Mouse (Mus musculus) natural killer cell, adult 2 months (primary cell): ENCODE measurements around the gene Gm11060.

Source experiments
- DNase-seq, 2 experiments: peaks; one replicate each; pipeline ENCODE4 v3.0.0; 2022; ENCODE audit warnings: low spot score in 2 of 2

Gm11060 gene

DNA sequence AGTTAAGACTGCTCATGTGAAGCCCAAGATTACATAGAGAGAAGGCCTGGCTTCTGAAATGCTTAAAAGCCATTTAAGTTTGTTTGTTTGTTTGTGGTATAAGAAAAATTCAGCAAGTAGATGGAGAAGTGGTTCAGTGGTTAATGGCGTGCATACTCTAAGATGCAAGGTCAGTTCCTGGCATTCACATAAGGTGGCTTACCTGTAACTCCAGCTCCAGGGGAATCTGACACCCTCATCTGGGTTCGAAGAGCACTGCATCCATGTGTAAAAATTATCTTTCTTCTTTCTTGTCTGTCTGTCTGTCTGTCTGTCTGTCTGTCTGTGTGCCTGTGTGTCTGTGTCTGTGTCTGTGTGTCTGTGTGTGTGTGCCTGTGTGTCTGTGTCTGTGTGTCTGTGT lies at the start of gene Gm11060:
TSS of gene Gm11060 (plus strand) at position 301 of the 400 bp plus-strand sequence.
- no peak for DNase-seq

DNA sequence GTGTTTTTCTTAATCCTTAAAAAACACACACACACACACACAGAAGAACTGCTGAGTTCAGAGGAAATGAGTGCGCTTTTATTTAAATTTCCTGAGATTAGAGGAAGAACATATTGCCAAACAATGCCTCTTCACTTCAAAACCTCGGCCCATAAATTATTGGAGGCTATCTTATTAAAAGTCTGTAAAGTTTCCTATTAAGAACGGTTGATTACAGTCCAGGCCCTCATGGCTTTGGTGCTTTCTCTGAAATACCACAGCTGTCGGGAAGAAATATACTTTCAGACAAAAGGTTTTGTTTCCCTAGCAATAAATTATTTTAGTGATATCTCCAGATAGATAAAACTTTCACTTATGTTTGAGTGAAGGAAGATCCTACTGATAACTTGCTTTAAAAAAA lies 48.7 kb upstream of the Gm11060 start:
- no peak for DNase-seq

DNA sequence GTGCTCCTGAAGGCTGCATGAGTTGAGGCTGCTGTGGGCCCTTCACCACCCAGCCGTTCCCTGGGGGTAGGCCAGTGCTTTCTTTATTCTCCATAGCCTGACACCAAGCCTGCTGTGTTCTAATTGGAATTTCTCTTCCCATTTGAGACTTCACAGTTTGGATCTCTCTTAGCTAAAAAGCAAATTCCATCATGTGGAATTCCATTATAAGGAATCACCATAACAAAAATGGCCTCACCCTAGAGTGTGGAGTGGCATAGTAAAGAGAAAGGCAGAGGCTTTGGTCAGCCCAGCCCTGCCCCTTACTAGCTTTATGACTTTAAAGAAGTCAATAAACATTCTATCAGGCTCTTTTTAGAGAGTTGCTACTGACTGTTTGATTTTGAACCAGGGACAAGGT lies 43.5 kb upstream of the Gm11060 start:
- no peak for DNase-seq

DNA sequence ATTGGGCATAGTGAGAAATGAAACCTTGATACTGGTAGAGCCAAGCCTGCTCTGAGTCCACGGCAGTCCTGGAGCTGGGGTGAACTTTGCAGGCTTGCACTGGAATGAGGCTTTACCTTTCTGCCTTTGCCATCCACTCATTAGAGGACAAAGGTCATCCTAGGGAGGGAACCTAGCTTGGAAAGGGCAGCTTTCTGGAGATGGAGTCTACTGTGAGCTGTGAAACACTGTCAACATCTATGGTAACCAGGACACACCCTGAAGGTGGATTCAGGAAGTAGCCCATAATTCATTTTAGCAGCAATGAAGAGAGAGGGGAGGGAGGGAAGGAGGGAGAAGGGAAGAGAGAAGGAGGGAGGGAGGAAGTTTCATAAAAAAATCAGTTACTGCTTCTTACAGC lies 36.3 kb upstream of the Gm11060 start:
- DNase-seq = no peak

DNA sequence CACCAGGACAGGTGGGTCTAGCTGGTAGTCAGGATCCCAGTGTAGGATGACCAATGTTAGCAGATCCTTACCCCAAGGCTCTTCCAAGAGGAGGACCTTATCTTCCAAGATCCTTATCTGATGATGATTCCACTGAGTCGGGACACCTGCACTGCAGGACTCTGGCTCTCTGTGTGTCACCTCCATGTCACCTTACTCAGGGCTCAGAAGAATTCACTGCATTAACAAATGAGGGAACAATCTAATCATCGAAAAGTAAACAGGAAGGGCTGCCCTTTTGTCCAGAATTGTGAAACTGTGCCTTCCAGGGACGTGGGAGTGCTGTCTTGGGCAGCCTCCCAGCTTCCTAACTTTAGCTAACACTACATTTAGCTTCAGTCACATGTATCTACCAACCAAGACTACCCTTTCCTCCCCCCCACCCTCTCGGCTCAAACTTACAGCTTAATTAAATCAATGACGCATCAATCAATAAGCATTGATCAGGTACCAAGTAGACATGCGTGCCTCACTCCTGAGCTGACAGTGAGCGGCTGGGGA lies 33.2 kb upstream of the Gm11060 start:
- DNase-seq = no peak

DNA sequence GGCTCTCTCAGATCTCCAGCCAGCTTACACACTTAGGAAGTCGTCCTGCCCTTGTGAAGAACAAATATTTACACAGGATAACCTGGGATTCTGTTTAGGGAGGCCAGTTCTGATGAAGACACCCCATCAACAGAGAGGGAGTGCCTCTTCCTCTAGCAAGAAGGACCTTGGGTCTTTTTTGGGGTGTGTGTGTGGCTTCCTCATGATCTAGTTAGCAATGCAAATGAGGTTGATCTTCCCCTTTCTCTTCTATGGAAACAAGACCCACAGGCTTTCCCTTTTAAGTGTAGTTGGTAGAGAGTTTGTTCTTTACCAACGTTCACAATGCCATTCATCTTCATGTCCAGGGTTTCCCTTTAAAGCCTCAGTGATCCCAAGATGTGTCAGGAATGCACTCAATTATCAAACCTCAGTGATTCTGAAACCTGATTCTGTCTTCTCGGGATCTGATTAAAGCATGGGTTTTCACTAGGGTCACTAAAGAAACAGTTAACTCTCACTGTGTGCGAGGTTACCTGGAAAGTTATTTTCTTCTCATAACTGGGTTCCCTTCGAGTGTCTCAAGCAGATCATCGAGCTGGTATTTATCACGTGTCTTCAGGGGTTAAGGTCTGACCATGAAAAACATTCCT lies 29.0 kb upstream of the Gm11060 start:
- DNase-seq = no peak

DNA sequence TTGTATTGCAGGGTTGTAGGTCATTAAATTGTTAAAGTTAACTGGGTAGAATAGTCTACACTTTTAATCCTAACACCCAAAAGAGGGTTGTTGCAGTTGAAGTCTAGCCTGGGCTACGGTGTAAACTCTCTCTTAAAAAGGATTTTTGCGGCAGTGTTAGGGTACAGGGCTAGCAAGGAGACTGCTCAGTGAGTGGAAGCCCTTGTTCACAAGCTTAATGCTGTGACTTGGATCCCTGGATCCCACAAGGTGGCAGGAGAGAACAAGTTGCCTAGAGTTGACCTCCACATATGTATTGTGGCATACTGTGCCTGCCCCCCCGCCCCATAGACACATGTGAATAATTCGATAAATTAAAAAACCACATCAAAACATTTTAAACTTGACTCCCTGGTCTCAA lies 19.3 kb upstream of the Gm11060 start:
- no peak for DNase-seq

DNA sequence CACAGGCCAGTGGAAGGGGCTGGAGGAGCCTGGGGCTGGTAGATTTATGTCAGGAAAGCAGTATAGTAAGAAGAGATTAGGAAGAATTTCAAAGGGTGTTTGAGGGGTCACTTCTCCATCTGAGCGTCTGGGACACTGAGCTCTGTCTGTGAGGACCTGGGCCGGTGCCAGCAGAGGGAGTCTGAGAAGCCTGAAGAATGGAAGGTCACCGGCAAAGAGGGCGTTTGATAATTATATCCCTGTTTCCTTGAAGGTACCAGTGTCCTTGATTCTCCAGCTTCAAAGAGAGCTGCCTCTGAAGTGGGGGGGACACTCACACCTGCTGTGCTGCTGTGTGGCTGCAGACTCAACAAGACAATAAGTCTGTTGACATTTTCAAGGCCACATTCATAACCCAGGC lies 17.6 kb upstream of the Gm11060 start:
- no peak for DNase-seq

DNA sequence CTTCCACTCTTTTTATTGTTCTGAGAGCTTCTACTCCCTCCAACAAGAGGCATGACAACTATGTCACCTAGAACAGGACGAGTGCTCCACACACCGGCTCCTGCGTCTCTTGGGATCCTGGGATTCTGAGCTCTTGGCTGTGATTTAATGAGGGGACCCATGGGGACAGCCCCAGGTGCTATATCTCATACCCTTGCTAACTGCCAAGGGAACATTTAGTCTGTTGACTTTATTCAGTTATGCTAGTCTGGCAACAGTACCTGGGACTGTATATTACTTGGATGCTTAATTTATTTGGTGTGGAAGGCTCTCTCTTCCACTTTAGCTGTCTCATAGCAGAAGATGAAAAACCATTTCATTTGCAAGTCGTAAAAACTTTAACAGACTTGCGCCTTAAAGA lies 16.0 kb upstream of the Gm11060 start:
- no peak for DNase-seq

DNA sequence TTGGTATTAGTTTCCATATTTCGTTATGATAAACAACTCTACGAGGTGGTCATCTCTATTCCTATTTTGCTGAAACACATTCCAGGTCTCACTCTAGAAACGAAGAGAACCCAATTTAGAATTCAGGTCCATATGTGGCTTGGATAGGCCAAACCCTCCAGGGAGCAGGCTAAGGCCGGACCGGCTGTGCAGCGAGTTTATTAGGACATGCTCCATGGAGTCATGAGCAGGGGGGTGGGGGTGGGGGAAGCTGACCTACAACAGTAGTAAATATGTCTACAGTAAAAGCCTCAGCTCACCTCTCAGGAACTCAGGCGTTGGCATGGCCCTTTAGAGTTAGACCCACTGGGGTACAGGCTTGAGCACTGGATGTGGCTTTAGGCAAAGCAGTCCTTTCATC lies 14.7 kb upstream of the Gm11060 start:
- no peak for DNase-seq

DNA sequence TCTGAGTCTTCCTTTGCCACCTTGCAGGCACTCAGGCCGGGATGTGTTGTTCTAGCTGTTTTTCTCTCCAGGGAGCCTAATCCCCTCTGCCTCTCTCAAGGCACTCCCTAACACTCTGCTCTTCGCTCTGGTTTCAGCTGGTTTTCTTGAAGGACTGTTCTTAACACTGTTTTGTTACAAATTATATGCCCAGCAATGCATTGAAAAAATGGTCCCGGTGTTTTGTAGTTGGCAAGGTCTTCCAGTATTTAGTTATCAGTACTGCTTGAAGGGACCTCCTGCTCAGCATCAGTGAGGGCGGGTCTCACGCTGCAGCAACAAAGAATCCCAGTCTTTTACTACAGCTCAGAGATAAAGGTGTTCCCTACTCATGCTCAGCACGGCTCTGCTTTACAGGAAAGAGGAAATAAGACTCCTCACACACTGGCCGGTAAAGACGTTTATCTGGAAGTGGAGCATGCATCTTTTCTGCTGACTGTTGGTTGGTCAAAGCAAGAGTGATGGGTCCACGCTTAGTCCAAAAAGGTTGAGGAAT lies 9.5 kb upstream of the Gm11060 start:
- DNase-seq = no peak

DNA sequence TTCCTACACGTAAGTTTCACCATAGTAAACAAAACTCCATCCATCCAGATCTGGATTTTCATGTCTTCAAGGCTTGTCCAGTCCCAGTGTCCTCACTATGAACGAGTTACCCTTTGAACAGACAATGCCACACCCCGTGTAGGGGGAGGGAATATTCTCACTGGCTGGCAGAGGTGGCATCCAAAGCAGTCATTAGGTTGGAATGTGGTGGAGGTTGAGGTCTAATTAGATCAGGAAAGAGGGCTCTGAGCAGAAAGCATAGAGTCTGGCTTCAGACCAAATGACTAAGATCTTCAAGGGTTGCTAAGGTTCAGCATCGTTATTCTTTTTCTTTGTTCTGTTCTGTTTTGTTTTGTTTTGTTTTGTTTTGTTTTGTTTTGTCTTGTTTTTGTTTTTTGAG lies 7.8 kb upstream of the Gm11060 start:
- DNase-seq = no peak

DNA sequence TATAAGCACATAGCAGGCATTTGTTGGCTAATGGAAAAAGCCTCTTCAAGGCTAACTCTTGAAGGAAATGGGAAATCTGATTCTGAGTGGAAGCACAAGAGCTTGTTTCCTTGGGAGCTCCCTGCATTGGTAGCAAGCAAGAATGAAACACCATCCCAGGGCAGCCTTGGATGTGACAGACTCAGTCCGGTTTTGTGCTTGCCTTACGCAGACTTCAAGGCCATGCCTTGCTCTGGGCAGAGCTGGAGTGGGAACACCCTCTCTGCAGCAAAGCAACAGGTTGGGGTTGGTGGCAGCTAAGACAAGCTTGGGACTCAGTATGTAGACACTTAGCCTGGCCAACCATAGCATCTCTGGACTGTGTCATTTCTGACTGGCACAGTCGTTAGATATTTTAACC lies 5.7 kb upstream of the Gm11060 start:
- DNase-seq = no peak

DNA sequence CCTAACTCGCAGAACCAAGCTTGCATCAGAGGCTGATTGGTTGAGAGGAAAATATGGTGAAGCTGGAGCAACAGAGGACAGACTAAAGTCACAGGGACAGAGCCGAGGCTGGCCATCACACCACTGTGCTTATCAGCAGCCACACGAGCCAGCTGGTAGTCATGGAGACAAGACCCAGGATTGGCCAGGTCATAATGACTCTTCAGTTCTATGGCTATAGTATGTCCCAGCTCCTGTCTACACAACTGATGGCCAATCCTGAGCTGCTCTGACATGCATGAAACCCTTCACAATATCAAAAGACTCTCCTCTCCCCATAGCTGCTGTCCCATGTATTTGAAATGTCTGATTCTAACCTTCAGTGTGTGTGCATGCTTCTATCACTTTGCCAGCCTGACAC lies 3.8 kb upstream of the Gm11060 start:
- no peak for DNase-seq

DNA sequence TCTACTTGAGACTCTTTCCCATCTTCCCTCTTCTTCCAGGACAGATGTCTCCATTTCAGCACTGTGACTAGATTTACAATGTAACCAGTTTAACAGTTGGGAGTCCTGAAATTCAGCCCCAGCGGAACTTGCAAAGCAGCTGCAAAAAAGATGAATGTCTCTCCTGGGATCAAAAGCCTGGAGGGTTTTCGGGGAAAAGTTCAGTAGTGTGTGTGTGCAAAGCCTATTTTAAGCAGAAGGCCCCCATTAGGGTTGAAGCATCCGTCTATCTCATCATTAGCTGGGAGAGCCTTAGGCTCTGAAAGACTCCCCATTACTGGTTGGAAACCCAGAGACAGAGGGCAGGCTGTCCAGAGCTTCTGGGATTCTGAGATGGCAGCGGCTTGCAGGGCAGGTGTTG lies 2.7 kb upstream of the Gm11060 start:
- no peak for DNase-seq

DNA sequence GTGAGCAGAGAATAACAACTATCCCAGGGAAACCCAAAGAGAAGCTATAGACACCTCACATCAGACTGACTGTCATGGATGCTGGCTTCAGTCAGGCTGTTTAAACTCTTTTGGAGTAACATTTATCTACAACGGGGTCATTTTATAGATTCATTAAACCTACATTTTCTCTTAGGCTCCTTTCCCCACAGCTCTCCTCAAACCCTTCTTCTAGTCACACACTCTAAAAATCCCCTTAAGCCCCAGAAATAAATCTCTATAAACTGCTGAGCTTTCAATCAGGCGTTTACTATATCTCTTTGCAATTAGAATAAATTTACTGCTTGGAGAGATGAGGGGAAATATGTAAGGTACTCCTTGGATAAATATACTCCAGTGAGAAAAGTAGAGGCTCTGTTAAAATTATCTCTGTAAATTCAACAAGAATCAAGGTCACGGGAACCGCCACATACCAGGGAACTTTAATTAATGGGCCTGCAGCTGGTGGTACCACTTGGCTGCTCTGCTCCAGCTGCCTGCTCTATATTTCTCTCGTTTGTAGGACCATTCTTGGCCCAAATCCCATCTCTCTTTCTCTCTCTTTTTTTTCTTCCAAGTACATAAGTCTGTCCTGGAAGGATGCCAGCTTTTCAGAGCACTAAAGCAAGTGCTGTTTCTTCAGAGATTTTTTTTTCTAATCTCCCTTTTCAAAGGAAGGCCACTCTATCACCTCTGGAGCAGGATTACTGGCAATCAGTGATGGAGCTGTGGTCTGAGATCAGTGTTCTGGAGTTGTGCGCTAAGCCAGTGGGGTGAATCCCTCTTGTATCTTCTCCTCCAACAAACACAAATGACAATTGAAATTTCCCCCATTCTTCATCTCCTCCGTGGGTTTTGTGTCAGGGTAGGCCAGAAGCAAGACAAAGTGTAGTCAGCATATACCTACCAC lies 2.0 kb upstream of the Gm11060 start:
- no peak for DNase-seq

DNA sequence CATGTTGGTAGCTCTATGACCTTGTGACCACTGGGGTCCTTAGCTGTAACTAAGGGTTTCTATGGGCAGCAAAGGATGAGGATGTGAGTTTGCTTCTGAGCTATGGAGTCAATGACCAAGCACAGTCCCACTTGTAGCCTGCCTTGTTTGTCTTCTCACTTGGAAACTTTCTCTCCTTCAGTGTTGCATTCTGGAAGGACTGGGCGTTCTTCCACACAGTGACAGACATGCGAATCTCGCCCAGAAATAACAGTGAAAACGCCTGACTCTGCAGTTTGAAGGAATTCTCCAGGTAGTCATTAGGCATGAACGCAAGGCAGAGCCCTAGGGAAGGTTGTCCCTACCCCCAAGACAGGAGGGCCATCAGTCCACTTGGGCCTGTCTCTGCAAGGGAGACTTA lies 827 bp upstream of the Gm11060 start:
- no peak for DNase-seq

DNA sequence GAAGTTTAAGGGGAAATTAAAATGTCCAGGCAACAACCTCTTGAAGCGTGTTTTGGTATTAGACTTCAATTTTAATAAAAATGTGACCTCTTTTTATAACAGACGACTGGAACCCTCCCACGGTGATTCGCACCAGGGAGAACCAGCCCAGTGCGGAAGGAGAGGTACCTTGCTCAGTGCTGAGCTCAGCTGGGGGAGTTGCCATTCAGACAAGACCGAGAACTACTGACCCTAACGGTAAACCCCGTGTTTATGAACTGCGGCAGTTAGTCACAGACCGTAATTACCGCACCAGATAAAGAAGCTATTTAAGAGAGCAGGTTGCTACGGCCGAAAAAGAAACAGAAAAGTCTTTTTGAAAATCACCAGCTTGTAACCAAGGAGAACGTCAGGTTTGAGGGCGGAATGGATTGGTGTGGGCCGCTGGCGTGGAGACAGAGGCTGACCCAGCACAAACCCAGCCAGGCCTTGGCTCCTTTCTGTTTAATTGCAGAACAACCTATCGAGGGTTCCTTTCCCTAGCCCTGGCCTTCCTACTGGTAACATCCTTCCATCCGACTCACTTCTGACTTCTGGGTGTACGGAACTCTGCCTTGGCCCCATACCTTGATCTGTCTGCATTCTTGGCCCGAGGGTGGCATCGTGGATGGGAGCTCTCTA lies 5.6 kb downstream of the Gm11060 start:
- DNase-seq = no peak

DNA sequence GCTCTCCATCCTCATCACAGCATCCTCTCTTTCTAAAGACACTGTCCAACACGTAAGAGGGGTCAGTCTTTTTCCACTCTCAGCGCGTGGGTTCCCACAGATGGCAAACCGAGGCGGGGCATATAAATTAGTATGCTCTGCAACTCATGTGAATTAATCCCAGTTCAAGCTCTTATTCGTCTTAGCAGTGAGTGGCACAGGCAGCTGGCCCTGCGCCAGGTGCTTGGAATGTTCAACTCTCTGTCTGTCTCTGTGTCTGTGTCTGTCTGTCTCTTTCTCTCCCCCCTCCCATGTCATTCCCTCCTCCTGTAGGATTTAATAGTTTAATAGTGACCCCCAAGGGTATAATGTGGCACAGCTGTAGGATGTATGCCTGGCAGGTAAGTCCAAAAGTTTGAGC lies 7.6 kb downstream of the Gm11060 start:
- no peak for DNase-seq

DNA sequence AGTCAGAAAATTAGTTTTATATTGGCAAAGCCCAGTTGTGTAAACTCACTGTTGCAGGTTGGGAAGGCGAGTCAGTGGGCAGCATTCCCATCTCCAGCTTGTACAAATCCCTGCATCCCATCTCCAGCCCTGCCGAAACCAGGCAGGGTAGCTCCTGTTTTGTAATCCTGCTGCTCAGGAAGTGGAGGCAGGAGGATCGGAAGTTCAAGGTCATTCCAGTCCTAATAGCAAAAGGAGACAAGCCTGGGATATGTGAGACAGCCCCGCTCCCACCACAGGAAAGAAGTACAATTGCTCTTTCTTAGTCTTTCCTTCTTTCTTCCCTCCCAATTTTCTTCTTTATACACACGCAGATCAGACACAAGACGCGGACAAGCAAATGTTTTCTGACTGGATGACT lies 8.7 kb downstream of the Gm11060 start:
- no peak for DNase-seq

DNA sequence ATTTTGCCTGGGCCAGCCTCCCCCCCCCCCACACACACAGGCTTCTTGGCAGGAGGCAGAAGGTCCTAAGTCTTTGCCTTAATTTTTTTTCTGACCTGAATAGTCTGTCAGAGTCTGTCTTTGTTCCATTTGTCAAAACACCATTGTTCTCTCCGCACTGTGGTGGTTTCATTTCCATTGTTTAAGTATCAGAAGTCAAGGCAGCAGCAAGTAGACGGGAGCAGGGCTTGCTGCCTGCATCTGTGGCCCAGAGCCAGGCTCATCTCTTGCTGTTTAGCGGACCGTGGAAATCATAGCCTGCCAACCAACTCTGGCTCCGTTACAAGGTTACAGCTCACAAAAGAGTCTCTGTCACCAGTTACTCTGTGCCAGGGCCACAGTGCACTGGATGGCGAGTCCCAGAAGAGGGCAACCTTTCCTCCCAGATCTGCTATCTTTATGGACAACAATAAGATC lies 16.9 kb downstream of the Gm11060 start:
- no peak for DNase-seq

DNA sequence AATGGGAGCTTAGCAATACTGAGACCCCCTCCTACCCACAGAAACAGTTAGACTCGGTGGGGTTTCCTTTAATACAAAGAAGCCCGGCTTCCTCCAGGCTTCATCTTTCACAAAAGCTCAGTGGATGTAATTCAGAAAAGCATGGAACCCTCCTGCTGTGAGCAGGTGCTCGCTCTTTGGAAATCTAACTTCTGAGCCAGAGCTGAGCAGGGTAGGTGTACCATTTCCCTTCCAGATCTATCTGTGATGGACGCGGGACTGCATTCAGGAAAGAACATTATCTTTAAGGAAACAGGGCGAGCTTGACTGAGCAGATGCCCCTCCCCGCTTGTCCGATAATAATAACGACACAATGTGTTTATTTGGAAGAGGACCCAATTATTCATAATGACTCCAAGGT lies 22.3 kb downstream of the Gm11060 start:
- no peak for DNase-seq
